Mouse (Mus musculus): ENCODE results near the gene Myh14.
A peak's percentile ranks its signal among the peaks of the same experiment; 100 is the strongest.

Myh14 gene

GRCm38 (mm10) chr7:44669103-44669502 is 1.5 kb downstream of the Myh14 start:
- no peak for DNase-seq (ENCODE audit: low read depth, low spot score)

- no peak for DNase-seq (ENCODE audit: low read depth, low spot score)
Measured at GRCm38 (mm10) chr7:44667996-44668738, 2.5 kb downstream of the Myh14 start.

DNA sequence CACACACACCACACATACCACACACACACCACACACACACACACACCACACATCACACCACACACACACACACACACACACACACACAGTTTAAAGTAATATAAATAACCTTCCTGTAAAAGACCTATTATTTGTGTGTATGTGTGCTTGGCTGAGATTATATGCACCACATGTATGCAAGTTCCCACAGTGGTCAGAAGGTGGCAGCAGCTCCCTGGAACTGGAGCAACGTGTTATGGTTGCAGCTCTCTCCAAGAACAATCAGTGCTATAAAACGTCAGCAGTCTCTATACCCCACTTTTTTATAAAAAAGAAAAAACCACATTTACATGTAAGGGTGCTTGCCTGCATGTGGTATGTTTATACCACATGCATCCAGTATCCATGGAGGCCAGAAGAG is 4.2 kb downstream of the Myh14 start:
- DNase-seq (ENCODE audit: low read depth, low spot score) = peak; percentile 65

DNA sequence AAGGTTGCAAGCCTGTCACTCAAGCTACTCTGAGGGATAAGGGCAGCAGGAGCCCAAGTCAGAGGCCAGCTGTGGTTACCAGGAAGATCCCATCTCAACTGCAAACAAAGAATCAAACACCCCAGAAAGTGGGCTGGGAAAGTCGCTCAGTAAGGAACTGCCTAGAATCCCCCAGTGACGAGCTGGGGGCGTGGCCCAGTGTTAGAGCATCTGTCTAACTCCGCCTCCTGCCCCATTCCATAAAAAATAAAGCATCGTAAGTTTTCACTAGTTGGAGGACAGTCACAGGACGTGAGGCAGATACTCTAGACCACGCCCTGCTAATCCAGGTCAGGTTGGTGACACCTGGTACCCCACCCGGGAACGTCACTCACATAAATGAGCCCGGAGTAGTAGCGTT is 5.9 kb downstream of the Myh14 start:
- peak; percentile 33 for DNase-seq (ENCODE audit: low read depth, low spot score)

GRCm38 (mm10) chr7:44663546-44663945 is 7.1 kb downstream of the Myh14 start:
- no peak for DNase-seq (ENCODE audit: low read depth, low spot score)

GRCm38 (mm10) chr7:44662569-44662968 is 8.1 kb downstream of the Myh14 start:
- DNase-seq (ENCODE audit: low read depth, low spot score) = no peak

- no peak for DNase-seq (ENCODE audit: low read depth, low spot score)
Measured at GRCm38 (mm10) chr7:44662168-44662567, 8.5 kb downstream of the Myh14 start.

GRCm38 (mm10) chr7:44661219-44661618 is 9.4 kb downstream of the Myh14 start:
- no peak for DNase-seq (ENCODE audit: low read depth, low spot score)

DNA sequence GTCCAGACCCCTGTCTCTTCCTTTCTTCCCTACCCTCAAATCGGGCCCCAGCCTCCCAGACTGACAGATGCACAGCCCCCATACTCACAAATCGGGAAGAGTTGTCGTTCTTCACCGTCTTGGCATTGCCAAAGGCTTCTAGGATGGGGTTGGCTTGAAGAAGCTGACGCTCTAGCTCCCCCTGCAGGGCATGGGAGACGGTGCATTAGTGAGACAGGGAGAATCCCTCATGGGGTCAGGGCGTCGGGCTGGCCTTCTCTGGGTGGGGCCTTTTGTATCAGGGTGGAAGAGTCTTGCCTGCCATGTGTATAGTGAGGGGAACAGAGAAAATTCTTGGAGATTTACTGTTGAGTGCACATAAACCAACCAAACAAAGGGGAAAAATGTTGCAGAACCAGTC is 15.1 kb downstream of the Myh14 start:
- peak; percentile 89 for DNase-seq (ENCODE audit: low read depth, low spot score)

GRCm38 (mm10) chr7:44653773-44654172 is 16.9 kb downstream of the Myh14 start:
- peak; percentile 90 for DNase-seq (ENCODE audit: low read depth, low spot score)

DNA sequence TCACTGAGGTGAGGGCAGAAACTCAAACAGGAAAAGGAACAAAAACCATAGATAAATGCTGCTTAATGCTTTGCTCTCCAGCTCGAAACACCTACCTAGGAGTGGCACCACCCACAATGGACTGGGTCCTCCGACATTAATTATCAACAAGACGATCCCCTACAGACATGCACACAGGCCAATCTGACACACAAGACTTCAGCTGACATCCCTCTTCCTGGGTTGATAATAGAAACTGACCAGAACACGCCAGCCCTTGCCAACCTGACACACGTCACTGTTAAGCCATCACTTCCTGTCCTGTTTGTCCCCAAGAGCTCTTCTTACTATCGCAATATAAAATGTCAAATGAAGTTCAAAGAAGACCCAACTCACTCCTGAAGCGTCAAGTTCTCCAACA is 19.2 kb downstream of the Myh14 start:
- no peak for DNase-seq (ENCODE audit: low read depth, low spot score)

DNA sequence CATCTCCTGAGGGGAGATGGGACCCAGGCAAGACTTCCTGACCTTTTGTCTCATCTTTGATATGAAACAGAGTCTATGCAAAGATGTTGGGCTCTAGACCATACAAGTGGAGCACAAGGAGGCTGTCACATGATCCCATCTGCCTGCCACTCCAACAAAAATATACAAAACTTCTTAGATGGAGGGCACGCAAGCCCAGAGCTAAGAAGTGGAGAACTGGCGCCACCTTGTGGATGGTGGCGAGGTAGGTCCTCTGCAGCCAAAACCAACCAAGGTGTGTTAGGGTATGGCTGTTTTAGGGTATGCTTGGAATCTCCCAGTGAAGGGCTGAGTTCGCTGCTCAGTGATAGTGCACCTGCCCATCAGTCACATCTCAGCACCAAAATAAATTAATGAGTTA is 20.7 kb downstream of the Myh14 start:
- peak; percentile 77 for DNase-seq (ENCODE audit: low read depth, low spot score)

DNA sequence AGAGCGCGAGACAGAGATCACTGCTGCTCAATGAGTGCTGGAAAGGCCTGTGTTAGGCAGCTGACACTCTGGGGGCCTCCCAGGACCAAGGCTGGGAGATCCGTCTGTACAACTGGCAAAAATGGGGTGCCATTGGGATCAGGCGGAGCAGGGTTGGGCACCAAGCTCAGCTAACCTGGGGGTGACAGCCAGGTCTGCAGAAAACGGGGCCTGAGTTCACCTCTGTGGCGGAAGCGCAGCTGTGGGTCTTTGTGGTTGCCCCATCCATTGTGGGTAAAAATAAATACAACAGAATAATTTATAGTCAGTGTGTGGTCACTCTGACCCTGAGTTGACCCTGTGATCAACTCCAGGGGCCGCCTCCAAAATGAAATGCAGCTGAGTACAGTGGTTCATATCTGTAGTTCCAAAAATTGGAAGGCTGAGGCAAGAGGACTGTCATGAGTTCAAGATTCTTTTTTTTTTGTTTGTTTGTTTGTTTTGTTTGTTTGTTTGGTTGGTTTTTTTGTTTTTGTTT is 21.5 kb downstream of the Myh14 start:
- no peak for DNase-seq (ENCODE audit: low read depth, low spot score)

DNA sequence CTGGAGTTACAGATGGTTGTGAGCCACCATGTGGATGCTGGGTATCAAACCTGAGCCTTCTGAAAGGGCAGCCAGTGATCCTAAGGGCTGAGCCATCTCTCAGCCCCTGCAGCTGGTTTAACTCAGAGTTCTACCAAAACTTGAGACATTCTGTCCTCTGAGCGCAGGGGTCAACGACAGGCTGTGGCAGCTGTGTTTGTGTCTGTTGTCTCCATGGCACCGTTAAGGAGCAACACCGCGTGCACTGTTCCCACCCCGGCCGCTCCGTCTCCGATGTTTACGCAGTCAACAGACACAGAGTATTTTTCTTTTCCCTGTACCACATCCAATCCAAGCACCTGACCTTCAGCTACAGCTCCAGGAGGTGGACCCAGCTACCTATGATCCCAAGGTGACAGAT is 22.9 kb downstream of the Myh14 start:
- no peak for DNase-seq (ENCODE audit: low read depth, low spot score)

DNA sequence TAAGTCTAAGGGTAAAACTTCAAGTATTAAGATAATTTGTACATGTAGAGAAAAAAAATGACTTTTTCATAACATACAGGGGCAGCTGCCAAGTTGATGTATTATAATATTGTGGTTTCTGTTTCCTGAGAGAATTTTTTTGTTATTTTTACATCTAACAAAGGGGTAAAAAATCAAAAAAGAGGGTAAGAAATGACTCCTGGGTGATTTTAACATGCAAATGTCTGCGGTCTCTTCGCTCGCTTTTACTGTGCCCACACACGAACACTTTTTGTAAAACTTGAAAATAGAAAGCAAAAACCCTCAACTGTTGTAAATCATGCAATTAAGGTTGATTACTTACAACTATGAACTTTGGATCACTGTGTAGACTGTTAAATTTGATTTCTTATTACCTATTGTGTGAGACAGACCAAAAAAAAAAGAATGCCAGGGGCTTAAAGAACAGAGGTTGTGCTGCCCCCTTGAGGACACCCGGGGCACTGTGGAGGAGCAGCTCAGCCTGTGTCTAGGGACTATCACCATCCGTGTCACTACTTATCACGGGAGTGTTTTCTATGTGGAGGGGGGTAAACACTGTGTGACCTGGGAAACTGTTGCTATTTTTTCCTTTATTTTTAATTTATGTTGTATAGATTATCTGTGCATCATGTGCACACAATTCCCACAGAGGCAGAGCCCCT is 23.5 kb downstream of the Myh14 start:
- DNase-seq (ENCODE audit: low read depth, low spot score) = peak; percentile 78

DNA sequence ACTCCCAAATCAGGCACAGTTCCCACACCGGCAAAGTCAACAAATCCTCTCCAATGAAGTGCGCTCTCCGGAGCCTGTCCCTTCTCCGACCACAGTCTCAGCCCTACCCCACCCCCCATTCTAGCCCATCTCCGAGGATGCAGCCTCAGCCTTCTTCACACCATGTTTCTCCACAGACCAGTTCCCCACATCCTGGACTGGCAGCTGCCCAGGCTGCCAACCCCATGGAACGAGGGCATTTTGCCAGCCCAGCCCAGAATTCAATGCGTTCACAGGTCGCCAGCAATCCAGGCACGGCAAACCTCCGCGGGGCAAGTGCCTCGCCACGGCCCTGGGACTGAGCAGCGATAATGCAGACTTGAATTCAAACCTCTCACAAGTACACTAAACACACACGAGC is 24.7 kb downstream of the Myh14 start:
- DNase-seq (ENCODE audit: low read depth, low spot score) = no peak

- no peak for DNase-seq (ENCODE audit: low read depth, low spot score)
Measured at GRCm38 (mm10) chr7:44645256-44645655, 25.4 kb downstream of the Myh14 start.

GRCm38 (mm10) chr7:44641887-44642286 is 28.8 kb downstream of the Myh14 start:
- DNase-seq (ENCODE audit: low read depth, low spot score) = peak; percentile 51

DNA sequence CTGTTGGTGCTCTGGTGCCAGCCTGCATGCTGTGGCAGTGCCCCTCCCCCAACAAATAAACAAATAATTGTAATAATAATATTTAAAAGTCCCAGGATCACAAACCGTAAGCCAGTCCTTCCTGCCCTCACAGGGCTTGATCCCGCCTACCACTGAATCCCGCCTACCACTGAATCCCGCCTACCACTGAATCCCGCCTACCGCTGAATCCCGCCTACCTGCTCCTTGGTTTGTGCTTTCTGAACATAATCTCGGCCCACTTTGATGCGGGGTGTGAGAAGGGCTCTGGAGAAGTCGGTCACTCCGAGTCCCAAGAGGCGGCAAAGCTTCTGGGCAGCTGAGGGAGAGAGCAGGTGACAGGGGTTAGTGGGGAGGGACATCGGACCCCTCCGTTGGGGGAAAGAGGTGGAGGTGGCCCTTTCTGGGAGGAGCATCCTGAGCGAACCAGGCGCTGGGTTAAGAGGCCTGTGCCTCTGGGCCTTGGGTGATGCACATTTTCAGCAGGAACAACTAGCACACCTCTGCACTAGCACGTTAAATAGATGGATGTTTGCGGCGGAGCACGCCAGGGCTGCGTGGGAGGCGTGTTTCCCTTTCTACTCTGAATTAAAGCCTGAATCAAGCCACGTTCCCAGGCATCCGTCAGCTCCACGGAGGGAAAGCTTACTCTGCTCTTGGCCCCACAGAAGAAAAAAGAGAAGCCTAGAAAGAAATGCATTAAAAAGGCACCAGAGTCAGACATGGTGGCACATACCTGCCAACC is 29.6 kb downstream of the Myh14 start:
- DNase-seq (ENCODE audit: low read depth, low spot score) = peak; percentile 63

DNA sequence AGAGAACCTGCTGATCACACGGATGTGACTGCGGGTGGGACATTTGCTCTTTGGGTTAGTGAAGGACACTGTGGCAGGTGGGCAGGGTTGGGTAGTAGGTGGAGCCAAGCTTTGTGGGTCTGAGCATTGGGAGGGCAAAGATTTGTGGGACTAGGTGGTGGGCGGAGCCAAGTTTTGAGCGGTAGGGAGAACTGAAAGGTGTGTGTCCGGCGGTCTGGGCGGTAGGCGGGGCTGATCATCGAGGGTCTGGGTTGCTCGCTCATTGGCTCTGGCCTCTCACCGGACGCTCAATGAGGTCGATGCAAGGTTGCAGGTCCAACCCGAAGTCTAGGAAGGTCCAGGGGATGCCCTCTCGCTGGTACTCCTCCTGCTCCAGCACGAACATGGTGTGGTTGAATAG is 32.0 kb downstream of the Myh14 start:
- DNase-seq (ENCODE audit: low read depth, low spot score) = peak; percentile 86

- no peak for DNase-seq (ENCODE audit: low read depth, low spot score)
Measured at GRCm38 (mm10) chr7:44636684-44637083, 34.0 kb downstream of the Myh14 start.

DNA sequence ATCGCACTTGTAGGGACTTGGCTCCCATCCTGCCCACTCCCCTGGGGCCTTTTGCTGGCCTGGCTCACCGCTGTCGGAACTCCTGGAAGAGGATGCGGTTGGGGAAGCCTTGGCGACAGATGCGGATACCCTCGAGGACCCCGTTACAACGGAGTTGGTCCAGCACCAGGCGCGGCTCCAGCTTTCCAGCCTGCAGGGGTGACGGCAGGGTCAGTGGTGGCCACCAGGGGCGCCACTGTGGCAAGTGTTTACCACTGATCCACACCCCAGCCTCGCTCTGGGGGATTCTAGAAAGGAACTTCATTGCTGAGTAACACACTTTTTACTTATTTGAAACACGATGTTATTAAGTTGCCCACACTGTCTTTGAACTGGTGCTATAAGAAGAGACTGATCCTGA is 37.2 kb downstream of the Myh14 start:
- DNase-seq (ENCODE audit: low read depth, low spot score) = peak; percentile 51

Data from ES-CJ7 (cell line).